Mouse (Mus musculus) stomach, embryonic 15.5 days (tissue): ENCODE data around the gene Cped1. TPM values are rescaled to one million over a fixed set of nuclear protein-coding genes. Genes with fewer than 3 reads are reported as not detected.

Experiments used
- ATAC-seq: fragments of 200-750 bp; cut with Nextera tagmentation; 2 replicates; pipeline ENCODE4 v1.8.0; 2017; ENCODE audit warnings: low read depth, moderate number of reproducible peaks, moderate TSS enrichment; ENCODE audit not compliant: insufficient read depth, low FRiP score
- H3K27ac ChIP-seq: fragments of 300-500 bp; sonication (generic); 2 replicates; pipeline ENCODE4 v1.5.1; 2015; ENCODE audit warnings: mild to moderate bottlenecking, inconsistent platforms
- H3K27me3 ChIP-seq: fragments of 300-500 bp; sonication (generic); replicated peaks from 2 replicates; pipeline ENCODE4 v1.6.1; 2015; ENCODE audit warnings: inconsistent platforms
- H3K36me3 ChIP-seq: fragments of 300-500 bp; sonication (generic); 2 replicates; pipeline ENCODE4 v1.6.1; 2015; ENCODE audit warnings: inconsistent platforms
- H3K4me1 ChIP-seq: fragments of 300-500 bp; sonication (generic); 2 replicates; pipeline ENCODE4 v1.6.1; 2015; ENCODE audit warnings: inconsistent platforms
- H3K4me2 ChIP-seq: fragments of 300-500 bp; sonication (generic); 2 replicates; pipeline ENCODE4 v1.6.1; 2015; ENCODE audit warnings: mild to moderate bottlenecking, inconsistent platforms
- H3K4me3 ChIP-seq: fragments of 300-500 bp; sonication (generic); replicated peaks from 2 replicates; pipeline ENCODE4 v1.5.1; 2015; ENCODE audit warnings: inconsistent platforms
- H3K9ac ChIP-seq: fragments of 300-500 bp; sonication (generic); 2 replicates; pipeline ENCODE4 v1.6.1; 2015; ENCODE audit warnings: inconsistent platforms
- H3K9me3 ChIP-seq: fragments of 300-500 bp; sonication (generic); 2 replicates; pipeline ENCODE4 v1.6.1; 2016; ENCODE audit warnings: inconsistent platforms
- WGBS: fragments of 180-500 bp; shearing (Covaris S2); methylation state at CpG from one replicate; pipeline ENCODE4 v1.1.7; 2015; 5-methylcytosine and 5-hydroxymethylcytosine counted together
- polyA plus RNA-seq: library from polyadenylated mRNA; unstranded; fragments of >200 nt; fragmentation: Nextera tagmentation; extraction: Ambion mirVana; gene quantifications from 2 replicates; pipeline ENCODE4 v1.2.1, GENCODE M21; 2015

Gene Cped1
- polyA plus RNA-seq, 1 experiment from 2014 or later = 20.4 TPM

DNA sequence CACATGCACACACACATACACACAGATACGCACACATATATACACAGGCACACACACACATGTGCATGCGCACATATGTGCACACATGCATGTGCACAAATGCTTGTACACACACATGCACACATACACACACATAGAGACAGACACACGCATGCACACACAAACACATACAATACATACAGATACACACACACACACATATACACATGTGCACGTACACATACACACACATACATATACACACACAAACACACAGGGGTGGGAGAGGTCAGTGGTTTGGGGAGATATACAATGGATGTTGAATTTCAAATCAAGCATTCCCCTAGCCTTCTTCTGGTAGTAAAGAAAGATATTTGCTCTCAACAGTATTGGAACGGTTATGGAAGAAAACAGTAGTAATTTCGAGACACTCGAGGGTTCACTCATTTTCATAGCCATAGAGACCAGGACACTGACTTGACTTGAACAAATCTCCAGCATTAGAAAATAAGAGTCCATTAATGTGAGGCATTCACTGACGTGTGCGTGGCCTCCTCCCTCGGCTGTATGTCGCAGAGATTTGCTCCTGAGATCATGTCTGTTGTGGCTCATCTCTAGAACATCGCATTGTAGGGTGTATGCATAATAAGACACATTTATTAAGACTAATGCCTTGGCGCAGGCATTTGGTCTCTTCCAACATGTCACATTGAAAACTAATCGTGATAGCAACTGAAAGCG lies 85.0 kb downstream of the Cped1 start:
- 74% methylated on average over 15 of the region's 15 CpGs for WGBS
- H3K4me2 ChIP-seq = peak overlapping the region; percentile 16; the same call in 1 of the 2 replicates
- H3K27ac ChIP-seq = no peak overlapping the region
- H3K36me3 ChIP-seq = no peaks in the 10 kb centered on the region
- no peak overlapping the region for H3K9ac ChIP-seq
- ATAC-seq = peak; percentile 39; the same call in 1 of the 2 replicates
- H3K27me3 ChIP-seq = no peaks in the 10 kb centered on the region
- no peaks in the 10 kb centered on the region for H3K9me3 ChIP-seq
- 0 out of 2 replicates have a peak overlapping the region, but pooled peaks have one; percentile 1 for H3K4me3 ChIP-seq
- no peaks in the 10 kb centered on the region for H3K4me1 ChIP-seq

- Histone ChIP-seq H3K9ac (no peak overlapping the region), H3K4me3 (0 out of 2 replicates have a peak overlapping the region, but pooled peaks have one; percentile 1), H3K4me2 (peak overlapping the region; percentile 16; the same call in 1 of the 2 replicates), H3K9me3 (no peaks in the 10 kb centered on the region), H3K36me3 (no peaks in the 10 kb centered on the region), H3K27ac (no peak overlapping the region), H3K27me3 (no peaks in the 10 kb centered on the region), H3K4me1 (no peaks in the 10 kb centered on the region)
- WGBS = 28% methylated on average over 4 of the region's 4 CpGs
- no peak for ATAC-seq
These were observed 85.7 kb downstream of the Cped1 start for GRCm38 (mm10) chr6:22071323-22071840.

DNA sequence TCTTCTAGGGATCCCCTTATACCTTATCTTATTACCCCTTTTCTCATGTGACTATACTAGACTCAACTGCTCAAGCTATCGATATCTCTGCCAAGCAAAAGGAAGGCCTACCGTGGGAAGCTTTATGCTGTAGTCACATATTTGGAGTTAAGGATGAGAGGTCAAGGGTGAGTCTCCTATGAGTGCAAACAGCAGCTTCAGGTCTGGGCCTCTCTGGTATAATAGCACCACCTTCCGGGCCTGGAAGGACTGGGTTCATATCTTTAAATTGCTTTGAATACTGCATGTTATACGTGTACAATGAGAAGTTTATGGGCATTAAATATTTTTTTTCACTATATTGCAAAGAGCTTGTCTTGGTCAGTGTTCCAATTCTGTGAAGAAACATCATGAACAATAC lies 87.0 kb downstream of the Cped1 start:
- H3K36me3 ChIP-seq = no peaks in the 10 kb centered on the region
- no peak overlapping the region for H3K27ac ChIP-seq
- no peak overlapping the region for H3K4me3 ChIP-seq
- H3K4me2 ChIP-seq = no peak overlapping the region
- no peak for ATAC-seq
- H3K4me1 ChIP-seq = no peaks in the 10 kb centered on the region
- no peaks in the 10 kb centered on the region for H3K27me3 ChIP-seq
- H3K9me3 ChIP-seq = no peaks in the 10 kb centered on the region
- H3K9ac ChIP-seq = no peak overlapping the region
- WGBS = 66% methylated on average over 4 of the region's 4 CpGs

- Histone ChIP-seq H3K4me2 (no peak overlapping the region), H3K9me3 (no peaks in the 10 kb centered on the region), H3K4me3 (no peak overlapping the region), H3K27ac (peak overlapping the region; percentile 66), H3K4me1 (no peaks in the 10 kb centered on the region), H3K27me3 (no peaks in the 10 kb centered on the region), H3K36me3 (no peaks in the 10 kb centered on the region), H3K9ac (no peak overlapping the region)
- WGBS = 49% methylated on average over 5 of the region's 5 CpGs
- peak; percentile 43; the same call in 1 of the 2 replicates for ATAC-seq
These were observed 88.7 kb downstream of the Cped1 start for GRCm38 (mm10) chr6:22074232-22075083.

DNA sequence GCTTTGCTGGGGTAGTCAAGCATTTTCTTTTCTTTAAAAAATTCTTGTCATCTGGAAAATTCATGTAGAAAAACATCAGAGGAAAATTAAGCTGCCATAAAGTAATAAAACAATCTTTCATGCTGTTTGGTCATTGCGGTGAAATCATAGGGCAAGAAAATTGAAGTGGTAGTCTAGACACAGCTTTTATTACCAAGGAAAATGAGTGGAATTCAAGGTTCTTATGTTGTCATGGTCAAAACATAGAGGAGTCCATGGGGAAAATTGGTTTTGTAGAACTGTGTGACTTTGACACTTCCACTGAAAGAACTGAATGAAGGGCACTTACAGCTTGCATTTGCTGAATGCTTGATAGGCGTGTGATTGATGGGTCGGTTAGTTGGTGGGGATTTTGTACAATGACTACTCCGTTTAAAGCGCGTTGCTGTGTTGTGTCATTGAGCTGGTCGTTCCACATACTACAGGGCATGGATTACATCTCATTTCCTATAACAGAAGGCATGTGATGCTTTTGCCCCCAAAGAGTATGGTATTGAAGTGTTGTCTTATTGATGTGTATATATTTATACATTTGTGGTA lies 93.1 kb downstream of the Cped1 start:
- Histone ChIP-seq H3K9ac (no peak overlapping the region), H3K9me3 (no peaks in the 10 kb centered on the region), H3K27ac (no peak overlapping the region), H3K4me3 (no peak overlapping the region), H3K27me3 (no peaks in the 10 kb centered on the region), H3K4me2 (no peak overlapping the region), H3K4me1 (no peaks in the 10 kb centered on the region), H3K36me3 (no peaks in the 10 kb centered on the region)
- 85% methylated on average over 7 of the region's 7 CpGs for WGBS
- no peak for ATAC-seq

- Histone ChIP-seq H3K4me1 (no peaks in the 10 kb centered on the region), H3K9me3 (no peaks in the 10 kb centered on the region), H3K27me3 (no peaks in the 10 kb centered on the region), H3K36me3 (no peaks in the 10 kb centered on the region), H3K9ac (no peak overlapping the region), H3K27ac (no peak overlapping the region), H3K4me2 (no peak overlapping the region), H3K4me3 (no peak overlapping the region)
- 68% methylated on average over 5 of the region's 5 CpGs for WGBS
- no peak for ATAC-seq
These were observed 100.3 kb downstream of the Cped1 start for GRCm38 (mm10) chr6:22086056-22086455.

- no peak overlapping the region for H3K27ac ChIP-seq
- no peaks in the 10 kb centered on the region for H3K9me3 ChIP-seq
- no peak overlapping the region for H3K4me3 ChIP-seq
- H3K36me3 ChIP-seq = no peaks in the 10 kb centered on the region
- no peaks in the 10 kb centered on the region for H3K27me3 ChIP-seq
- H3K4me2 ChIP-seq = no peak overlapping the region
- H3K9ac ChIP-seq = no peak overlapping the region
- 57% methylated on average over 17 of the region's 17 CpGs for WGBS
- ATAC-seq = no peak
- no peaks in the 10 kb centered on the region for H3K4me1 ChIP-seq
These were observed 102.8 kb downstream of the Cped1 start for GRCm38 (mm10) chr6:22088346-22089064.

GRCm38 (mm10) chr6:22091773-22092172 lies 106.1 kb downstream of the Cped1 start:
- ATAC-seq = no peak
- H3K4me1 ChIP-seq = no peaks in the 10 kb centered on the region
- no peak overlapping the region for H3K9ac ChIP-seq
- no peak overlapping the region for H3K4me3 ChIP-seq
- no peaks in the 10 kb centered on the region for H3K9me3 ChIP-seq
- no peaks in the 10 kb centered on the region for H3K27me3 ChIP-seq
- no peaks in the 10 kb centered on the region for H3K36me3 ChIP-seq
- H3K27ac ChIP-seq = no peak overlapping the region
- WGBS = 61% methylated on average over 5 of the region's 5 CpGs
- no peak overlapping the region for H3K4me2 ChIP-seq

GRCm38 (mm10) chr6:22093792-22094191 lies 108.1 kb downstream of the Cped1 start:
- Histone ChIP-seq H3K27me3 (no peaks in the 10 kb centered on the region), H3K4me3 (no peak overlapping the region), H3K9ac (no peak overlapping the region), H3K4me2 (no peak overlapping the region), H3K27ac (no peak overlapping the region), H3K36me3 (no peaks in the 10 kb centered on the region), H3K9me3 (no peaks in the 10 kb centered on the region), H3K4me1 (no peaks in the 10 kb centered on the region)
- no peak for ATAC-seq
- 81% methylated on average over 5 of the region's 5 CpGs for WGBS

GRCm38 (mm10) chr6:22097709-22098108 lies 112.0 kb downstream of the Cped1 start:
- ATAC-seq = no peak
- WGBS = 37% methylated on average over 2 of the region's 2 CpGs
- no peaks in the 10 kb centered on the region for H3K4me1 ChIP-seq
- H3K36me3 ChIP-seq = no peaks in the 10 kb centered on the region
- H3K4me3 ChIP-seq = no peak overlapping the region
- H3K27ac ChIP-seq = no peak overlapping the region
- H3K9ac ChIP-seq = no peak overlapping the region
- H3K27me3 ChIP-seq = no peaks in the 10 kb centered on the region
- H3K9me3 ChIP-seq = no peaks in the 10 kb centered on the region
- H3K4me2 ChIP-seq = no peak overlapping the region

- no peaks in the 10 kb centered on the region for H3K9me3 ChIP-seq
- H3K36me3 ChIP-seq = no peaks in the 10 kb centered on the region
- ATAC-seq = no peak
- H3K27me3 ChIP-seq = no peaks in the 10 kb centered on the region
- 79% methylated on average over 5 of the region's 5 CpGs for WGBS
- no peak overlapping the region for H3K4me2 ChIP-seq
- H3K4me3 ChIP-seq = no peak overlapping the region
- H3K4me1 ChIP-seq = no peaks in the 10 kb centered on the region
- H3K9ac ChIP-seq = no peak overlapping the region
- H3K27ac ChIP-seq = no peak overlapping the region
These were observed 114.1 kb downstream of the Cped1 start for GRCm38 (mm10) chr6:22099832-22100231.
